Mouse (Mus musculus): Measurements from ENCODE around the gene Rara.
"Not testable (repeated sequence)": the region's sequence is repeated elsewhere in the genome, so short reads cannot be mapped to it uniquely, and the experiment has no call there.

Rara gene

DNA sequence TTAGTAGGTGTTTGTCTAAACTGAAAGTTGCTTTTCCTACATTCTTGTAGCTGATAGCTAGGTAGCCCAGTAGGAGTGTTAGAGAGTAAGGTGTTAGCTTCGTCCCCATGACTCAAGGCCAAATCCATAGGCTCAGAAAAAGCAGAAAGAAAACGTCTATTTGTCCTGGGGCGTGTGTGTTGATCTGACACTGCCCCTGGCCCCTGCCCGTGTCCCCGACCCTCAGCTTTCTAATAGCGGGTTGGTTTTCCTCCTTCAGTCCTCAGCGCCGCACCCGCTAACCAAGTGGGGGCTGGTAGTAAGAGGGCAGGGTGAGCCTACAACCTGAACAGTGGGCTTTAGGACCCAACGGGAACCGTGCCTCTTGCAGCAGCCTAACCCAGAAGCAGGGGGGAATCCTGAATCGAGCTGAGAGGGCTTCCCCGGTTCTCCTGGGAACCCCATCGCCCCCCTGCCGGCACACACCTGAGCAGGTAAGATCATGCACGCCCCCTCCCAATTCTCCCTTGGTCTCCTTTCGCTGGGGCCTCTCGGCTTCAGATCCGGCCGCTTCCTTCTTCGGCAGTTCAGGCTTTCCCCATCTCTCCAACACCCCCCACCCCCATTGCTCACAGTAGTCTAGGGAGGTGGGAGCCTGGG is at the start of gene Rara:
Gene Rara, plus strand, starts transcription at position 381 of the 639 bp plus-strand sequence.
- DNase-seq: peak; percentile 60

GRCm38 (mm10) chr11:98887703-98888102 is 39.9 kb upstream of the Rara start:
- DNase-seq: no peak

DNA sequence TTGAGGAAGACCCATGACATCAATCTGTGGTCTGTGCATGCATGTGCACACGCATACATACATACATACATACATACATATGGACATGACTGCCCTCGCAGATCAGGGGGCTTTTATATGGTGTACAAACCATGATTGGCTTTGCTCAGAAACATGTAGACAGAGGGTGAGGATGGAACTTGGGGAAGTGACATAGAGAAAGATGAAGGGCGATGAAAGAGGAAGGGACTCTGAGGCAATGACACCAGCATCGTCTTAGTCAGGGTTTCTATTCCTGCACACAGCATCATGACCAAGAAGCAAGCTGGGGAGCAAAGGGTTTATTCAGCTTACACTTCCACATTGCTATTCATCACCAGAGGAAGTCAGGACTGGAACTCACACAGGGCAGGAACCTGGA is 38.5 kb upstream of the Rara start:
- no peak for DNase-seq

DNA sequence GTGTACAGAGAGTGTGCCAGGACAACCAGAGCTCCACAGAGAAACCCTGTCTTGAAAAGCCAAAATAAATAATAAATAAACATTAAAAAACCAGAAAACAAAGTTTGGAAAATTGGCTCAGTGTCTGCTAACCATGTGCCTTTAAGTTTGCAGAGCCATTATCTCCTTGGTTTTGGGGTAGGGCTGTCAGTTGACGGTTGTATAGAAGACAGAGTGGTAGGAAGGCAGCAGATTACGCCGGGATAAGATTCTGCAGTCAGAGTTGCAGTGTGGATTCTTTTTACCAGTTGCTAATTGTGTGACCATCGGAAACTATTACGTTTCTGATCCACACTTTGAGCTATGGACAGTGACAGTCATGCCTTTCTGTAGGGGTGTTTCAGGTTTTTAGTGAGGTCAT is 37.6 kb upstream of the Rara start:
- DNase-seq: no peak

GRCm38 (mm10) chr11:98892426-98892825 is 35.2 kb upstream of the Rara start:
- DNase-seq: no peak

GRCm38 (mm10) chr11:98900529-98901125 is 27.0 kb upstream of the Rara start:
- DNase-seq: no peak

DNA sequence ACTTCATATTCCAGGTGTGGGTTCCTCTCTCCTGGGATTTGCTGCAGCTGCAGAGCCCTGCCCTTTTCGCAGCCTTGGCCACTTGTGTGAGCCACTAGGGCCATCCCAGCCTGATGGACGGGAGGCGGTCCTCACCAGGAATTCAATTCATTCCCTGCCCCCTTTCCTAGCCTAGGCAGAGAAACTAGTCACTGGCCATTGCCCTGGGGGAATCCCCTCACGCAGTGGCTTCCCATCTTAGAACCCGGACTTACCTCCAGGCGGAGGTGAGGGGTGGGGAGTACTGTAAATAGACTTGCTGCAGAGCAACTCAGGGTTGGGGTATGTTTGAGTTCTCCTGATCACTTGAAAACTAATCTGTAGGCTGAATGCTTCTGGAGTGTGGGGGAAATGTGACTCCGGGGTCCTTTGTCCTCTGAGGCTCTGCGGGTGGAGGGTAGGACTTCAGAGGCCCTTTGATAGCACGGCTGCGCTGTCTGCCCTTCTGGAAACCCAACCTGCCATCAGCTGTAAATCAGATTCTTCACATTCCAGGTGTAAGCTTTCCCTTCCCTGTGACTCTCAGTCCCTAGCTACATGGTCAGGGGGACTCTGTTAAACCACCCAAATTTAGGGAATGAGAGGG is 24.9 kb upstream of the Rara start:
- DNase-seq: no peak

- DNase-seq: no peak
Observed at GRCm38 (mm10) chr11:98904577-98904976, 23.0 kb upstream of the Rara start.

DNA sequence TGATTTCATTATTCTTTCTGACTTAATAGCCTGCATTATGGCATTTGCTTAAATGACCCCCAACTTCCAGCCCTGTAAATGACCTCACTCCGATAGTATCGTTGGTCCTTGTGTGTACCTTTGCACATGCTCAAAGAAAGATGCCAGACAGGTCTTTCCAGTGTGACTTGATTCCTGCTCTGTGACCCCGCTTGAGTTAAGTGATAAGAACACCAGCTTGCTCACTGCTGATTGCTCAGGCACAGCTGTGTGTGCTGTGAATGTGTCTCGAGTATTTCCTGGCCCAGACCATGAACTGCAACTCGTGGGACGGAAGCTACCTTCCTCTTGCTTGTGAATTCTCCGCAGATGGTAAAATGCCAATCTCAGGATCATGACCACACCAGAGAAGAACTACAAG is 22.6 kb upstream of the Rara start:
- no peak for DNase-seq

DNA sequence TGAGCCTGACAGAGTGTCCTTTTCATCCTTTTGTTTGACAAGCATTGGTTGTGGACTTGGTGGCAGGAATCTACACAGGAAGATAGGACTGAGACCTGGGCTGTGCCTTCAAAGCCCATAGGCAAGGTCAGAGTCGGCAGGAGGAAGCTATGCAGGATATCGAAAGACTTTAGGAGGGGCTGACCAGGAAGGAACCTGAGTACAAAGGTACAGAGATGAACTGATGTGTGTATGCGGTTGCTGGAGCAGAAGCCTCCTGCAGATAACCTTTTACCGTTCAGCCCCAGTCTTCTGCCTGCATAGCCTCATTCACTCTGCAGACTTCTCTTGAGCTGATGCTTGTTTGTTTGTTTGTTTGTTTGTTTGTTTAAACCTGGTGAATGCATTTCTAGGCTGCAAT is 22.0 kb upstream of the Rara start:
- no peak for DNase-seq

- no peak for DNase-seq
Observed at GRCm38 (mm10) chr11:98907063-98907436, 20.6 kb upstream of the Rara start.

DNA sequence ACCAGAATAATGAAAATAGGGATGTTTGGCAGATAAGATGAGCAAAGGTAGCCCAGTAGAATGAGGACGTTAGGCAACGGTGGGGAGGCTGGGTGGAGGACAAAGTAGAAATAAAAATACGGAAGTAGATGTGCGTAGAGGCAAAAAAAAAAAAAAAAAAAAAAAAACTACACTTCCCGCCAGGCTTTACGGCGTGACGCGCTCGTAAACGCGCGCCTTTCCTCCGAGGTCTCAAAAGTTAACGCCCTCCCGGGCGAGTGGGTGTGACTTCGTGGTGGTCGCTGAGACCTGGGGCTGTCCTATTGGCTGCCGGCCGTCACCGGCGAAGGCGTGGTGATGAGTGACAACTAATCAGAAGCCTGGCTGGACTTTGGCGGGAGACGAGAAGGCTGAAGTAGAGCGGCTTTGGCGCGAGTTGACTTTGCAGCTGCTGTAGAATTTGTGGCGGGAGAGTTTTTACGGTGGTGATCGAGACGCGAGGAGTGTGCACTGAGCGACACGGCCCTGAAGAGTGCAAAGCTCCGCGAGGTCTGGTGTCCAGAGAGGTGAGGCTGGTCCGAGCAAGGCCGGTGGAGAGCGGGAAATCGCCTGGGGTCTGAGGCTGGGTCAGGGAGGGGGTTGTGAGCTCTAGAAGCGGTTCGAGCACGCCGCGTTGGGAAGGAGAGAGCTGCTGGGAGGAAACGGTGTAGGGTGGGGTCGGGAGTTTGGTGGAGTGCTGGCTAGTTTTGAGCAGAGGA is 20.0 kb upstream of the Rara start, which contains the start of gene Cdc6:
Gene Cdc6, plus strand, starts transcription at position 365 of the 737 bp plus-strand sequence.
- DNase-seq: peak; percentile 89

GRCm38 (mm10) chr11:98909654-98910053 is 18.0 kb upstream of the Rara start:
- peak; percentile 44 for DNase-seq

DNA sequence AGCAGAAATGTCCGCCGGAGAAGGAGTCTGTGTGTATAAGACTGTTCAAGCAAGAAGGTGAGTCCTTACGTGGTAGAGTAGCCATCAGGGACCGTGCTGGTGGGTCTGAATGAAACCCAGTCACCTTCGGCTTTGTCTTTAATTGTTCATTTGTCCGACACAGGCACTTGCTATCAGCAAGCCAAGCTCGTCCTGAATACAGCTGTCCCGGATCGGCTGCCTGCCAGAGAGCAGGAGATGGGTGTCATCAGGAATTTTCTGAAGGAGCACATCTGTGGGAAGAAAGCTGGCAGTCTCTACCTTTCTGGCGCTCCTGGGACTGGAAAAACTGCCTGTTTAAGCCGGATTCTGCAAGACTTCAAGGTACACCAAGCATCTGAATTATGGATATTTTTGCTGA is 17.2 kb upstream of the Rara start:
- no peak for DNase-seq

GRCm38 (mm10) chr11:98911498-98911897 is 16.1 kb upstream of the Rara start:
- no peak for DNase-seq

DNA sequence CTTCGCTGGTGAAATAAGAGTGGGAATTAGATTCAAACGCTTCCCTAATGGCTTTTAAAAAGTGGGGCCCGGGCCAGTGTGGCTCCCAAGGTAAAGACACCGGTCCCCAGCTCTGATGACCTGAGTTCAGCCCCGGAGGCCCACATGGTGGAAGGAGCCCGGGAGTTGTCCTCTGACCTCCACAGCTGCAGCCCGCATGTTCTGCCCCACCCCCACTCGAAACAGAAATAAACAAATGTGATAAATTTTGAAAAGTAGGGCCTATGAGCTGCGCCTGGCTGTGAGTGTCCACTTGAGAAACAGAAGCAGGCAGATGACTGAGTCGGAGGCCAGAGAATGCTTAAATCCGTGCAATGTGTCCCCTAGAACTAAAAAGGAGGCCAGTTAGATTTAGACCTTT is 13.4 kb upstream of the Rara start:
- DNase-seq: no peak

DNA sequence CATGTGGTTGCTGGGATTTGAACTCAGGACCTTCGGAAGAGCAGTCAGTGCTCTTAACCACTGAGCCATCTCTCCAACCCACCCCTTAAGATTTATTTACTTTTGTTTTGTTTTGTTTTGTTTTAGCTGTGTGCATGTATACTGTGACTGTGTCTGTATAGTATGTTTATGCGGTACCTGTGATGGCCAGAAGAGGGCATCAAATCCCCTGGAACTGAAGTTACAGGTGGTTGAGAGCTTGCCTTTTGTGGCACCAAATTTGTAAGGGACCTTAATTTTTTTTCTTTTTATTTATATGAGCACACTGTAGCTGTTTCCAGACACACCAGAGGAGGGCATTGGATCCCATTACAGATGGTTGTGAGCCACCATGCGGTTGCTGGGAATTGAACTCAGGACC is 11.2 kb upstream of the Rara start:
- DNase-seq: not testable (repeated sequence)

DNA sequence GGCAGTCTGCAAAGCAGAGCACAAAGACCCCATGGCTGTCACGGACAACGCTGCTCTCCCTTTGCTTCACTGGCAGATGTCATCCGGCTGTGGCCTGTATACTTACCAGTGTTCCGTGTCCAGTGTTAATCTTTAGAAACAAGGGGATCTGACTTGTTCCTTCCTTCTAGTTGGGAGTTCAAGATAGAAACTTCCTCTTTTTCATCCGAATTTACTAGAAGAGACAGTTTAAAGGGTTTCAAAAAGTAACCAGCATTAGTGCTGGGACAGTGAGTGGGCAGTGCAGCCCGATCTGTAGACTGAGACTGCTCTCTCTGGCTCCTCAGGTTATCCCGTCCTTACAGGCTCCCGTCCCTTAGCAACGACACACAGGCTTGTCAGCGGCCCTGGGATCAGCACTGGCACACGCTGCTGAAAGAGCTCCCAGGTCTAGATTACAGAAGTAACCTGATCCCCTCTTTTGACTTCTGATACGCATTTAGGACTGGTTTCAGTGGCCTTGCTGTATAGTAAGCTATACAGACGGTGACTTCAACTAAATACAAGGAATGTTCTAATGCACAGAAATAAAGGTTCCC is 10.1 kb upstream of the Rara start:
- DNase-seq: no peak

DNA sequence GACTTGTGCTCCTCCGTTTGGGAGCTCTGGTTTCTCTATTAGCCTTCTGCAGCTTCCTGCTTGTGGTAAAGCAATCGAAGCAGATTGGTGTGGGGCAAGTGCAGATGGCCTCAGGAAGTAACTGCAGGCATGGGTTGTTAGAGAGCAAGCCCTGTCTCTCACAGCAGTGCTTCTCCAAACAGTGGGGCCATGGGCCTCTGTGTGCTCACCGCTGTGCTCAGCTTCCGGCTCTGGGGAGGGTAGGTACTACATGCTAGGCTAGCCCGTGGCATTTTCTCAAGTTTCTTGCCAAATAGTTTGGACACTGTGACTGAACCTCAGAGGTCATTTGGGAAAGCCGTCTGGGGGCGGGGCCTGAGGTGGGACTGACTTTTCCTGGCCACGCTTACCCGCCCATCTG is 9.4 kb upstream of the Rara start:
- DNase-seq: no peak

GRCm38 (mm10) chr11:98919009-98919408 is 8.6 kb upstream of the Rara start:
- no peak for DNase-seq

DNA sequence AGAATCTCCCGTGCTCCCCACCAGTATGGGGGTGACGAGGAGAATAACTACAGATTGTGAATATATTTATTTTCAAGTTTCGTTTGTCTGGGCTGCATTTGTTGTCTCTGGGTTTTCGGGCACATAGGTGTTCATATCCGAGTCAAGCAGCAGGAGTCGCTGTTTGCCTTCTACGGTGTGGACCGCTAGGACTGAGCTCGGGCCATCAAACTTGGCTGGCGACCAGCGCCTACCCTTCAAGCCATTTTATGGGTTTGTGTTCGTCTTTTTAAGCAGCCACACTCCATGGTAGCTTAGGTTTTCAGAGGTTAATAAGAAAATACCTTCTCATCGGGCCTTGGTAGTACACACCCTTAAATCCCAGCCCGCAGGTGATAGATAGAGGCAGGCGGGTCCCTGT is 5.8 kb upstream of the Rara start:
- DNase-seq: peak; percentile 47

DNA sequence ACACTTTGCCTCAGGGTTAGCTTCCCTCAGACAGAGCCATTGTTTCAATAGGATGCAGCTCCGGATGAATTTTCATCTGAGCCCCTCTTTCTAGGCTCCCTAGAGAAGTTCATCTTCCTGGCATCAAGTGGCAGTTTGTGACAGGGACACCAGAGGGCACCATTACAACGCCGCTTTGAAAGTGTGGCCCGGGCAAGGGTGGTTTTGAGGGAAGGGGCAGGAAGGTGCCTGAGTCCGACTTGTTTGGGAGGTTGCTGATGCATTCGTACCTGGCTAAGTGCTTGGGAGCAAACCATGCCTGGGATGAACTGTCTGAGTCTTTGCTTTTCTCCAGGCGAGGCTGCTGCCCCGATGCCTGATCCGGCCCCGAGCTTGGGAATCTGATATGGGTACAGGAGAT is 5.3 kb upstream of the Rara start:
- peak; percentile 61 for DNase-seq

Measured in cerebellum, adult 11 months (tissue).